Mouse (Mus musculus) cerebellum, adult 9-10 months (tissue): ENCODE measurements at regions not wholly inside any gene's neighbourhood (a gene's known extent, or its start where the extent isn't known, plus 50 kb on each side); places are given as distances from the start of the nearest gene placed in this dataset.
"Not testable (repeated sequence)": the region's sequence is repeated elsewhere in the genome, so short reads cannot be mapped to it uniquely, and the experiment has no call there.

Source experiments
- DNase-seq: peaks from one replicate; pipeline ENCODE4 v3.0.0; 2022

GRCm38 (mm10) chr2:95433996-95434395 is 884.0 kb upstream of the Lrrc4c start:
- DNase-seq, result not testable (repeated sequence)

- DNase-seq, result no peak
Observed at GRCm38 (mm10) chr2:95440957-95441356, 877.0 kb upstream of the Lrrc4c start.

GRCm38 (mm10) chr2:95443245-95443799 is 874.6 kb upstream of the Lrrc4c start:
- no peak for DNase-seq

- DNase-seq, result no peak
Observed at GRCm38 (mm10) chr2:95448897-95449296, 869.1 kb upstream of the Lrrc4c start.

- DNase-seq, result no peak
Observed at GRCm38 (mm10) chr2:95479827-95480226, 838.1 kb upstream of the Lrrc4c start.

GRCm38 (mm10) chr2:95483397-95483796 is 834.6 kb upstream of the Lrrc4c start:
- no peak for DNase-seq

- DNase-seq, result no peak
Observed at GRCm38 (mm10) chr2:95487580-95488135, 830.3 kb upstream of the Lrrc4c start.

GRCm38 (mm10) chr2:95494026-95494697 is 823.8 kb upstream of the Lrrc4c start:
- DNase-seq, result no peak

GRCm38 (mm10) chr2:95494698-95495088 is 823.3 kb upstream of the Lrrc4c start:
- peak; percentile 2 for DNase-seq

- no peak for DNase-seq
Observed at GRCm38 (mm10) chr2:95511286-95511685, 806.7 kb upstream of the Lrrc4c start.

GRCm38 (mm10) chr2:95521624-95522023 is 796.3 kb upstream of the Lrrc4c start:
- DNase-seq, result no peak

GRCm38 (mm10) chr2:95524590-95525266 is 793.2 kb upstream of the Lrrc4c start:
- DNase-seq, result no peak

- no peak for DNase-seq
Observed at GRCm38 (mm10) chr2:95564089-95564488, 753.9 kb upstream of the Lrrc4c start.

GRCm38 (mm10) chr2:95575882-95576281 is 742.1 kb upstream of the Lrrc4c start:
- DNase-seq, result no peak

- DNase-seq, result no peak
Observed at GRCm38 (mm10) chr2:95579201-95579600, 738.8 kb upstream of the Lrrc4c start.

- DNase-seq, result no peak
Observed at GRCm38 (mm10) chr2:95586002-95586401, 732.0 kb upstream of the Lrrc4c start.

GRCm38 (mm10) chr2:95587044-95587443 is 730.9 kb upstream of the Lrrc4c start:
- no peak for DNase-seq

GRCm38 (mm10) chr2:95613354-95613753 is 704.6 kb upstream of the Lrrc4c start:
- DNase-seq, result no peak

GRCm38 (mm10) chr2:95637533-95637932 is 680.4 kb upstream of the Lrrc4c start:
- DNase-seq, result no peak

- DNase-seq, result no peak
Observed at GRCm38 (mm10) chr2:95674347-95674746, 643.6 kb upstream of the Lrrc4c start.

GRCm38 (mm10) chr2:95715355-95715754 is 602.6 kb upstream of the Lrrc4c start:
- no peak for DNase-seq
